Mouse (Mus musculus) ES-E14 (cell line): ENCODE data around the gene Rasa4.
A peak's percentile ranks its signal among the peaks of the same experiment; 100 is the strongest.

ENCODE experiments used
- MAFK ChIP-seq: IDR thresholded peaks from 2 replicates; pipeline ENCODE4 v1.6.1; 2014; ENCODE audit warnings: mild to moderate bottlenecking, low read depth, low read length, inconsistent platforms; ENCODE audit not compliant: insufficient read depth
- ZNF384 ChIP-seq: IDR thresholded peaks from 2 replicates; pipeline ENCODE4 v1.6.1; 2012; ENCODE audit warnings: low read depth, low read length, inconsistent platforms

DNA sequence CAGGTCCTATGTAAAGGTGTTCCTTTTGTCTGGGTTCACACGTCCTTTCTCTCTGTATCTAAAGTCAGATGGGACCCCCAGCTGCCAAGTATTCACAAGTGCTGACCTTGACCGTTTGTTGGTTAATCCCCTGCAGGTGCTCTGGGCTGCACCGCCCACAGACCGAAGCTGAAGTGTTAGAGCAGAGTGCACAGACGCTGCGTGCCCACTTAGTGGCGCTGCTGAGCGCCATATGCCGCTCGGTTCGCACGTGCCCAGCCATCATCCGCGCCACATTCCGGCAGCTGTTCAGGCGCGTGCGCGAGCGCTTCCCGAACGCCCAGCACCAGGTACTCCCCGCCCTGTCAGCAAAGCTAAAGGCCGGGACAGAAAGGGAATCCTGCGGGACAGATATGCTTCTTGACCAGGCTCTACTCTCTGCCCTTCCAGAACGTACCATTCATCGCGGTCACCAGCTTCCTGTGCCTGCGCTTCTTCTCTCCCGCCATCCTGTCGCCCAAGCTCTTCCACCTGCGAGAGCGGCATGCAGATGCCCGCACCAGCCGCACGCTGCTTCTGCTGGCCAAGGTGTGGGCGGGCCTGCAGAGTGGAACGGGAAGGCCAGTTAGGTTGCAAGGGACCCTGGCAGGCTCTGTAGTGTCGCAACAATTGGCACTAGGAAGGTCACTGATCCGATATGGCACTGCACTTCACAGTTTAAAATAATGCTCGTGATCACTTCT lies 18.5 kb downstream of the Rasa4 start:
- peak; percentile 75; the same call in 1 of the 2 replicates for TF ChIP-seq MAFK
- TF ChIP-seq ZNF384: peak; percentile 26; the same call in 1 of the 2 replicates
